Mouse (Mus musculus): ENCODE results near the gene Mettl7b.

DNA sequence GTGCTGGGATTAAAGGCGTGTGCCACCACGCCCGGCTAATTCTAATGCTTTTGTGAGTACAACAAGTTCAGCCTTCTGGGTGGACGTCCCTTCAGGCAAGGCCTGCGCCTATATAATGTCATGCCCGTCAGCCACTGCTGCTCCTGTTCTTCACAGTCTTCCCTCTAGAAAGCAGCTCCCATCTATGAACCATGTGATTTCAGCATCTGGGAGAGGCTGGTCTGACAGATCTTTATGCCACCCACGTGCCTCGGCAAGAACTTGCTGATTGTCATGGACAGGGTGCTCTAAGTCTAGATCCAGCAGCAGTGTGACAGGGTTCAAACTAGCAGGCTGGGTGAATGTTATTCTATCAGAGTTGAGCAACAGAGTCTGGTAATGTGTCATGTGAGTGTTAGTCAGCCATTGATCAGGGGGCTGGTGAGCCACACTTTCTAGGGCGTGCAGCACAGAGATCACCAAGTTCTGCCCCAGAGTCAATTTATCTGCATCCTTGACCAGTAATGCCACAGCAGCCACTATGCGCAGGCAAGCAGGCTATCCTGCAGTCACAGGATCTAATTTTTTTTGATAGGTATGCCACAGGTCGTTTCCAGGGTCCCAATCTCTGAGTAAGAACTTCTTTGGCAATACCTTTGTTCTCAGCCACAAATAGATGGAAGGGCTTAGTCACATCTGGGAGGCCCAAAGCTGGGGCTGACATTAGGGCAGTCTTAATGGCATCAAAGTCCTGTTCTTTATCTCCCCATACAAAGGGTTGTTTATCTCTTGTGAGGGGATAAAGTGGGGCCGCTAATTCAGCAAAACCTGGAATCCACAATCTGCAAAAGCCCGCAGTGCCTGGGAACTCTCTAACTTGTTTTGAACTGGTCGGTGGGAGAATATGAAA lies 43.5 kb upstream of the Mettl7b start:
- no peak for TF ChIP-seq CTCF (IDR thresholded peaks at IDR 0.05; ENCODE audit: insufficient read depth, low read length)
- TF ChIP-seq POLR2A (IDR thresholded peaks at IDR 0.05; ENCODE audit: borderline replicate concordance, extremely low read depth, low read depth, low read length), result no peak

Data from lung, adult 2 months (tissue).